Mouse (Mus musculus): ENCODE results near the gene Fyb2. TPM values are rescaled to one million over a fixed set of nuclear protein-coding genes. Genes with fewer than 3 reads are reported as not detected.

Gene Fyb2
- under 1 TPM; 0.30 to 0.39 TPM for total RNA-seq (2021)
- long read RNA-seq, experiment 1: 0 reads
- long read RNA-seq, experiment 2: 0 reads

GRCm38 (mm10) chr4:104913291-104914129 lies at the start of gene Fyb2:
Fyb2 (plus strand) TSS chr4:104913456.
- DNase-seq: no peak

GRCm38 (mm10) chr4:104864397-104864796 lies 48.9 kb upstream of the Fyb2 start:
- DNase-seq: no peak

- no peak for DNase-seq
These were observed 43.7 kb upstream of the Fyb2 start for GRCm38 (mm10) chr4:104869581-104869980.

- no peak for DNase-seq
These were observed 43.1 kb upstream of the Fyb2 start for GRCm38 (mm10) chr4:104870196-104870595.

- DNase-seq: no peak
These were observed 37.4 kb upstream of the Fyb2 start for GRCm38 (mm10) chr4:104875832-104876231.

- DNase-seq: no peak
These were observed 36.9 kb upstream of the Fyb2 start, which contains the start of gene C8a for GRCm38 (mm10) chr4:104876323-104876722. C8a (minus strand) TSS chr4:104876398.

- no peak for DNase-seq
These were observed 25.8 kb upstream of the Fyb2 start for GRCm38 (mm10) chr4:104887486-104887885.

GRCm38 (mm10) chr4:104888499-104889262 lies 24.6 kb upstream of the Fyb2 start:
- no peak for DNase-seq

- peak; percentile 13 for DNase-seq
These were observed 21.5 kb upstream of the Fyb2 start for GRCm38 (mm10) chr4:104891708-104892107.

- no peak for DNase-seq
These were observed 19.7 kb upstream of the Fyb2 start for GRCm38 (mm10) chr4:104893588-104893987.

- peak; percentile 75 for DNase-seq
These were observed 19.1 kb upstream of the Fyb2 start for GRCm38 (mm10) chr4:104894004-104894734.

GRCm38 (mm10) chr4:104902836-104903235 lies 10.4 kb upstream of the Fyb2 start:
- no peak for DNase-seq

GRCm38 (mm10) chr4:104905049-104905448 lies 8.2 kb upstream of the Fyb2 start:
- DNase-seq: no peak

- DNase-seq: peak; percentile 92
These were observed 1.6 kb upstream of the Fyb2 start for GRCm38 (mm10) chr4:104911685-104912084.

- peak; percentile 41 for DNase-seq
These were observed 1.5 kb downstream of the Fyb2 start for GRCm38 (mm10) chr4:104914711-104915247.

GRCm38 (mm10) chr4:104918017-104918416 lies 4.8 kb downstream of the Fyb2 start:
- peak; percentile 16 for DNase-seq

- DNase-seq: no peak
These were observed 12.1 kb downstream of the Fyb2 start for GRCm38 (mm10) chr4:104925383-104925782.

GRCm38 (mm10) chr4:104929165-104929564 lies 15.9 kb downstream of the Fyb2 start:
- DNase-seq: no peak

- no peak for DNase-seq
These were observed 20.4 kb downstream of the Fyb2 start for GRCm38 (mm10) chr4:104933620-104934019.

- peak; percentile 27 for DNase-seq
These were observed 21.7 kb downstream of the Fyb2 start for GRCm38 (mm10) chr4:104934997-104935396.

GRCm38 (mm10) chr4:104935436-104935835 lies 22.2 kb downstream of the Fyb2 start:
- peak; percentile 16 for DNase-seq

- DNase-seq: peak; percentile 14
These were observed 22.8 kb downstream of the Fyb2 start for GRCm38 (mm10) chr4:104936011-104936410.

Measured in adrenal gland, postnatal 10 days (tissue).